In genomic region chr17:45548541-45549512, GRCm38 (mm10) we compare ENCODE assay signal across 8 mouse cellular contexts. TPM values are rescaled to one million over a fixed set of nuclear protein-coding genes. Genes with fewer than 3 reads are reported as not detected.
A peak's percentile ranks its signal among the peaks of the same experiment; 100 is the strongest.
DNase-seq lines count a peak whose midpoint lies in the region; ATAC-seq and TF ChIP-seq lines count a peak whose summit lies in the region.

No protein-coding gene starts in this region.

- TF ChIP-seq POLR2A in spleen, adult 2 months (IDR thresholded peaks at IDR 0.05; ENCODE audit: low read depth, low read length), result no peak

- H3K4me3 ChIP-seq in spleen, adult 2 months (ENCODE audit: extremely low read depth, insufficient read depth, insufficient read length), result peak overlapping the region; percentile 26; the same call in 1 of the 2 replicates
- H3K4me3 ChIP-seq in hindbrain, embryonic 10.5 days, result peak overlapping the region; percentile 97
- peak overlapping the region; percentile 42 for H3K4me3 ChIP-seq in liver, embryonic 16.5 days (ENCODE audit: low read depth, low read length)
- peak overlapping the region; percentile 66 for H3K4me3 ChIP-seq in stomach, embryonic 15.5 days (replicated peaks)

- peaks cover 24% of the 10 kb centered on the region for H3K27me3 ChIP-seq in spleen, adult 2 months (ENCODE audit: control insufficient read depth, insufficient read depth, low read length)
- peaks cover 74% of the 10 kb centered on the region for H3K27me3 ChIP-seq in hindbrain, embryonic 10.5 days (ENCODE audit: insufficient read depth, poor library complexity, severe bottlenecking)
- H3K27me3 ChIP-seq in liver, embryonic 16.5 days (ENCODE audit: control insufficient read depth, insufficient read depth, low read depth, low read length), result peaks cover 81% of the 10 kb centered on the region
- peaks cover 48% of the 10 kb centered on the region for H3K27me3 ChIP-seq in stomach, embryonic 15.5 days (replicated peaks)

- peaks cover 15% of the 10 kb centered on the region; the same call in 1 of the 2 replicates for H3K4me1 ChIP-seq in spleen, adult 2 months (ENCODE audit: control insufficient read depth, insufficient read depth, insufficient read length)
- H3K4me1 ChIP-seq in hindbrain, embryonic 10.5 days (replicated peaks), result peaks cover 73% of the 10 kb centered on the region
- peaks cover 7% of the 10 kb centered on the region for H3K4me1 ChIP-seq in liver, embryonic 16.5 days (ENCODE audit: control insufficient read depth, low read depth, low read length)
- H3K4me1 ChIP-seq in stomach, embryonic 15.5 days, result peaks cover 33% of the 10 kb centered on the region

- no peak for TF ChIP-seq CTCF in spleen, adult 2 months (IDR thresholded peaks at IDR 0.05; ENCODE audit: extremely low read depth, insufficient read depth, insufficient read length, insufficient replicate concordance)

- no peaks in the 10 kb centered on the region for H3K9me3 ChIP-seq in hindbrain, embryonic 10.5 days
- no peaks in the 10 kb centered on the region for H3K9me3 ChIP-seq in liver, embryonic 16.5 days (replicated peaks; ENCODE audit: control insufficient read depth, low read length)
- no peaks in the 10 kb centered on the region for H3K9me3 ChIP-seq in stomach, embryonic 15.5 days

- no peak overlapping the region for H3K27ac ChIP-seq in spleen, adult 2 months (ENCODE audit: insufficient read depth, low read length)
- peak overlapping the region; percentile 99 for H3K27ac ChIP-seq in hindbrain, embryonic 10.5 days
- H3K27ac ChIP-seq in liver, embryonic 16.5 days (ENCODE audit: low read length), result no peak overlapping the region
- no peak overlapping the region for H3K27ac ChIP-seq in stomach, embryonic 15.5 days

- no peaks in the 10 kb centered on the region for H3K36me3 ChIP-seq in spleen, adult 2 months (ENCODE audit: control insufficient read depth, insufficient read depth, low read length)
- H3K36me3 ChIP-seq in hindbrain, embryonic 10.5 days, result peaks cover 20% of the 10 kb centered on the region
- H3K36me3 ChIP-seq in liver, embryonic 16.5 days (ENCODE audit: control insufficient read depth, insufficient read depth), result no peaks in the 10 kb centered on the region
- H3K36me3 ChIP-seq in stomach, embryonic 15.5 days, result no peaks in the 10 kb centered on the region

- no peak overlapping the region for H3K9ac ChIP-seq in liver, embryonic 16.5 days (ENCODE audit: low read depth, low read length)
- H3K9ac ChIP-seq in stomach, embryonic 15.5 days, result peak overlapping the region; percentile 55

- 0 out of 2 replicates have a peak, but pooled peaks have one; percentile 9 for ATAC-seq in liver, embryonic 16.5 days (ENCODE audit: low read depth)
- no peak for ATAC-seq in stomach, embryonic 15.5 days (ENCODE audit: insufficient read depth, low FRiP score, low read depth)

- WGBS in spleen, adult 2 months, result 5% methylated on average over 57 of the region's 68 CpGs
- 2% methylated on average over 68 of the region's 68 CpGs for WGBS in hindbrain, embryonic 10.5 days
- WGBS in liver, embryonic 16.5 days (ENCODE audit: insufficient replicate concordance), result 4% methylated on average over 60 of the region's 68 CpGs
- 4% methylated on average over 54 of the region's 68 CpGs for WGBS in stomach, embryonic 15.5 days

- peak overlapping the region; percentile 56 for H3K4me2 ChIP-seq in liver, embryonic 16.5 days (ENCODE audit: low read depth, low read length)
- peak overlapping the region; percentile 94 for H3K4me2 ChIP-seq in stomach, embryonic 15.5 days

- peak; percentile 55 to 69 for DNase-seq in frontal cortex, postnatal 10 days (ENCODE audit: low spot score in 2 of 2)
- no peak for DNase-seq in frontal cortex, postnatal 14 days (ENCODE audit: low spot score in 2 of 2)
- no peak for DNase-seq in spleen, adult 2 months (ENCODE audit: low read depth in 1 of 2, low spot score in 2 of 2)
- no peak for DNase-seq in spleen, postnatal 36 days (ENCODE audit: low spot score in 2 of 2)
- DNase-seq in hindbrain, embryonic 10.5 days (ENCODE audit: low spot score), result peak; percentile 75
- no peak for DNase-seq in c-Kit-positive CD71-positive TER-119-positive erythroid progenitor cells, embryonic 14.5 days (ENCODE audit: low spot score)

RNA-seq across cellular contexts. Expression of gene Tmem151b, which starts 0.7 kb away (rescaled TPM):
- 2.3 and 2.8 TPM in 2 replicates for polyA plus RNA-seq in spleen, adult 2 months (2012; rRNA removed)
- 7.2 and 10.6 TPM in 2 replicates for polyA plus RNA-seq in hindbrain, embryonic 10.5 days (2016; fragmentation: Nextera tagmentation; extraction: Ambion mirVana)
- polyA plus RNA-seq in liver, embryonic 16.5 days (2015; fragmentation: Nextera tagmentation; extraction: Ambion mirVana), result 0.12 TPM in 2 replicates
- polyA plus RNA-seq in stomach, embryonic 15.5 days (2015; fragmentation: Nextera tagmentation; extraction: Ambion mirVana), result 2.3 and 2.5 TPM in 2 replicates

RNA-seq across cellular contexts. Expression of gene Nfkbie, which starts 6.7 kb away (rescaled TPM):
- 50.4 and 65.9 TPM in 2 replicates for polyA plus RNA-seq in spleen, adult 2 months (2012; rRNA removed)
- 8.3 and 9.7 TPM in 2 replicates for polyA plus RNA-seq in hindbrain, embryonic 10.5 days (2016; fragmentation: Nextera tagmentation; extraction: Ambion mirVana)
- polyA plus RNA-seq in liver, embryonic 16.5 days (2015; fragmentation: Nextera tagmentation; extraction: Ambion mirVana), result 1.8 TPM in 2 replicates
- 4.3 and 4.4 TPM in 2 replicates for polyA plus RNA-seq in stomach, embryonic 15.5 days (2015; fragmentation: Nextera tagmentation; extraction: Ambion mirVana)

RNA-seq across cellular contexts. Expression of gene Slc35b2, which starts 14.8 kb away (rescaled TPM):
- 70.9 and 71.3 TPM in 2 replicates for polyA plus RNA-seq in spleen, adult 2 months (2012; rRNA removed)
- polyA plus RNA-seq in hindbrain, embryonic 10.5 days (2016; fragmentation: Nextera tagmentation; extraction: Ambion mirVana), result 121 TPM in 2 replicates
- polyA plus RNA-seq in liver, embryonic 16.5 days (2015; fragmentation: Nextera tagmentation; extraction: Ambion mirVana), result 45.3 and 46.5 TPM in 2 replicates
- 115 and 131 TPM in 2 replicates for polyA plus RNA-seq in stomach, embryonic 15.5 days (2015; fragmentation: Nextera tagmentation; extraction: Ambion mirVana)

RNA-seq across cellular contexts. Expression of gene Hsp90ab1, which starts 24.2 kb away (rescaled TPM):
- polyA plus RNA-seq in spleen, adult 2 months (2012; rRNA removed), result 194 and 202 TPM in 2 replicates
- 1,585 and 2,006 TPM in 2 replicates for polyA plus RNA-seq in hindbrain, embryonic 10.5 days (2016; fragmentation: Nextera tagmentation; extraction: Ambion mirVana)
- 564 and 565 TPM in 2 replicates for polyA plus RNA-seq in liver, embryonic 16.5 days (2015; fragmentation: Nextera tagmentation; extraction: Ambion mirVana)
- 1,532 and 1,551 TPM in 2 replicates for polyA plus RNA-seq in stomach, embryonic 15.5 days (2015; fragmentation: Nextera tagmentation; extraction: Ambion mirVana)

RNA-seq across cellular contexts. Expression of gene Tcte1, which starts 25.6 kb away (rescaled TPM):
- polyA plus RNA-seq in spleen, adult 2 months (2012; rRNA removed), result 0.16 and 0.45 TPM in 2 replicates
- polyA plus RNA-seq in hindbrain, embryonic 10.5 days (2016; fragmentation: Nextera tagmentation; extraction: Ambion mirVana), result 1.7 and 3.8 TPM in 2 replicates
- polyA plus RNA-seq in liver, embryonic 16.5 days (2015; fragmentation: Nextera tagmentation; extraction: Ambion mirVana), result 0.06 TPM in 1 of 2 replicates, not detected in the other
- 0.12 and 0.36 TPM in 2 replicates for polyA plus RNA-seq in stomach, embryonic 15.5 days (2015; fragmentation: Nextera tagmentation; extraction: Ambion mirVana)

Comparison
In these comparisons a context has a peak if more than half of its experiments do, and no peak if none do; other contexts are left out.
1. DNase-seq: peak in frontal cortex, postnatal 10 days (2 of 2) and hindbrain, embryonic 10.5 days (single experiment); none in frontal cortex, postnatal 14 days (0 of 2), spleen, adult 2 months (0 of 2), spleen, postnatal 36 days (0 of 2) and c-Kit-positive CD71-positive TER-119-positive erythroid progenitor cells, embryonic 14.5 days (single experiment).
2. H3K4me3 ChIP-seq: peak in every context shown above with its lines; median percentile 97 in hindbrain, embryonic 10.5 days; 66 in stomach, embryonic 15.5 days; 42 in liver, embryonic 16.5 days; 26 in spleen, adult 2 months.